Mouse (Mus musculus) layer of hippocampus, adult 9-10 months (tissue): Measurements from ENCODE around the gene Fbxo47.

Experiments
- DNase-seq: peaks from one replicate; pipeline ENCODE4 v3.0.0; 2022; ENCODE audit warnings: low spot score

Gene Fbxo47

GRCm38 (mm10) chr11:97830501-97830900 is 53.5 kb downstream of the Fbxo47 start:
- no peak for DNase-seq

- no peak for DNase-seq
Observed at GRCm38 (mm10) chr11:97829913-97830476, 54.0 kb downstream of the Fbxo47 start.

GRCm38 (mm10) chr11:97829365-97829764 is 54.6 kb downstream of the Fbxo47 start:
- no peak for DNase-seq

- no peak for DNase-seq
Observed at GRCm38 (mm10) chr11:97827654-97828053, 56.3 kb downstream of the Fbxo47 start.

- DNase-seq = no peak
Observed at GRCm38 (mm10) chr11:97826414-97826813, 57.5 kb downstream of the Fbxo47 start.

- DNase-seq = no peak
Observed at GRCm38 (mm10) chr11:97825971-97826370, 58.0 kb downstream of the Fbxo47 start.

GRCm38 (mm10) chr11:97825295-97825694 is 58.7 kb downstream of the Fbxo47 start:
- no peak for DNase-seq

- DNase-seq = no peak
Observed at GRCm38 (mm10) chr11:97824895-97825294, 59.1 kb downstream of the Fbxo47 start.

GRCm38 (mm10) chr11:97824168-97824567 is 59.8 kb downstream of the Fbxo47 start:
- no peak for DNase-seq

GRCm38 (mm10) chr11:97822840-97823603 is 60.9 kb downstream of the Fbxo47 start:
- no peak for DNase-seq

- DNase-seq = no peak
Observed at GRCm38 (mm10) chr11:97821401-97822064, 62.4 kb downstream of the Fbxo47 start.

GRCm38 (mm10) chr11:97820840-97821239 is 63.1 kb downstream of the Fbxo47 start:
- no peak for DNase-seq

- DNase-seq = no peak
Observed at GRCm38 (mm10) chr11:97819923-97820322, 64.0 kb downstream of the Fbxo47 start.

GRCm38 (mm10) chr11:97819102-97819501 is 64.9 kb downstream of the Fbxo47 start:
- no peak for DNase-seq

- no peak for DNase-seq
Observed at GRCm38 (mm10) chr11:97818571-97818970, 65.4 kb downstream of the Fbxo47 start.

GRCm38 (mm10) chr11:97818003-97818402 is 66.0 kb downstream of the Fbxo47 start:
- no peak for DNase-seq

- no peak for DNase-seq
Observed at GRCm38 (mm10) chr11:97817379-97817778, 66.6 kb downstream of the Fbxo47 start.

- no peak for DNase-seq
Observed at GRCm38 (mm10) chr11:97816916-97817315, 67.0 kb downstream of the Fbxo47 start.

GRCm38 (mm10) chr11:97816176-97816575 is 67.8 kb downstream of the Fbxo47 start:
- DNase-seq = no peak

- no peak for DNase-seq
Observed at GRCm38 (mm10) chr11:97815736-97816135, 68.2 kb downstream of the Fbxo47 start.

GRCm38 (mm10) chr11:97813746-97814515 is 70.0 kb downstream of the Fbxo47 start:
- no peak for DNase-seq

- DNase-seq = no peak
Observed at GRCm38 (mm10) chr11:97813085-97813484, 70.9 kb downstream of the Fbxo47 start.
